Mouse (Mus musculus) right cerebral cortex, postnatal 10 days (tissue): Measurements from ENCODE around the gene Slc25a41.

Source experiments
- DNase-seq, 2 experiments: peaks; one replicate each; pipeline ENCODE4 v3.0.0; 2021; ENCODE audit warnings: low spot score in 2 of 2

The Slc25a41 gene

DNA sequence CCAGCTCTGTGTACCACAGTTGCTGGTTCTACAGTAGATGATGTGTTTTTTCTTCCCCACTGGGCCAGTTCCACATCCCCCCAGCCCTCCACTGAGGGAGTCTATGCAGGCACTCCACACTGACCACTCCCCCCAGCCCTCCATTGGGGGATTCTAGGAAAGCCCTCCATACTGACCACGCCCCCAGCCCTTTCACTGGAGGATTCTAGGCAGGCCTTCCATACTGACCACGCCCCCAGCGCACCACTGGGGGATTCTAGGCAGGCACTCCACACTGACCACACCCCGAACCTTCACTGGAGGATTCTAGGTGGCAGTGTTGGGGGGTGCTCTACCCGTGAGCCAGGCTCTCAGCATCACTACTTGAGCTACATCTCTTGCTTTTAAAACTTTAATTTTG, 6.0 kb upstream of the Slc25a41 start:
- DNase-seq = no peak

GRCm38 (mm10) chr17:57038978-57039377, 2.5 kb downstream of the Slc25a41 start:
- DNase-seq = no peak

DNA sequence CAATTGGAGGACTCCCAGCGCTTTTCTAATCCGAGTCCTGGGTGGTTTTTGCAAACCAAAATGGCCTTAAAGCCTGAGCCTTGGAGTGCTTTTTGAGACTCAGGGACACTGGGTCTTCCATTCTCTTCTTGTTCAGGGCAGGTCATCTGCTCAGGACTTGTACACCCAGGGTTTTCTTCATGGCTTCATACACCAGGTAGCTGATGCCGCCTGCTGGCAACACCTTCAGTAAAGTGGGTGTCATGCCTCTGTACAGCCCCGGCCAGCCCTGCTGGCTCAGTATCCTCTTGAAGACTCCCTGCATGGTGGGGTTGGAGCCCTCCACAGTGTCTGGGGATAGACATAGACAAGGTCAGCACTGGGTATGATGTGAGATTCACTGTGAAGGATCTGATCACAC, 8.6 kb downstream of the Slc25a41 start:
- peak in 1 of 2 experiments; percentile 61 for DNase-seq

DNA sequence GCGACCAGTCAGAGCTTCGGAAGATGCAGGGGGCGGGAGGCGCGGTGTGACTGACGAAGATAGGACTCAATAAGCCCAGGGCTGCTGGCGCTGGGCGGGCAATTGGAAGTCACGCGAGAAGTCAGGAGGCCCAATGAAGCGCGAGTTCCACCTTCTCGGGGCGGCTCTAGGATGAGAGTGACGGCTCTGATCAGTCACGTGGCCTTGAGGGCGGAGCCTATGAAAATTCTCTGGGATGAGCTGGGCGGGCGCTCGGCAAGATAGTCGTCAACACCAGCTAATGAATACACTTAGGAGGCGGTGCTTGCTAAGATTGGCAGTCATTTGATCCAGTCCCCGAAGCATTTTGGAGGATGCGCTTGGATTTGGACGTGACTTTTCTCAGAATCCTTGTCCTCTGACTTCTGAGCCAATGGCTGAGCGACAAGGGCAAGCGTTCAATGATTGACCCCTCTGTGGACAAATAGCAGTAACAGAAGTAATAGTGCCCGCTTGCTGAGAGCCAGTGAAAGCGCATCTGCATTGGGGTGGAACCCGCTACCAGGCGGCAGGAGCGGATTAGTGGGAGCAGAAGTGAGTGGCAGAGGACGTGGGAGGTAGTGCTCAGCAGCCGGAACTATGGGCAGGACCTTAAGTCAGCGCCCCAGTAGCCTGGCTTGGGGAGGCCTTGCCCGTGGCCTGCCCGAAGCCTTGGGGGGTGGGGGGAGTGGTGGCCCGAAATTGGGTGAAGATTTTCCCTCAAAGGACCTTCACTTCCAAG, 9.6 kb downstream of the Slc25a41 start:
- peak; percentile 100 for DNase-seq

GRCm38 (mm10) chr17:57030931-57031660, 10.4 kb downstream of the Slc25a41 start, which contains the start of gene Khsrp:
Gene Khsrp, minus strand, starts transcription at chr17:57031522.
- DNase-seq = peak; percentile 65 to 67

GRCm38 (mm10) chr17:57029691-57030090, 11.8 kb downstream of the Slc25a41 start:
- DNase-seq = no peak

DNA sequence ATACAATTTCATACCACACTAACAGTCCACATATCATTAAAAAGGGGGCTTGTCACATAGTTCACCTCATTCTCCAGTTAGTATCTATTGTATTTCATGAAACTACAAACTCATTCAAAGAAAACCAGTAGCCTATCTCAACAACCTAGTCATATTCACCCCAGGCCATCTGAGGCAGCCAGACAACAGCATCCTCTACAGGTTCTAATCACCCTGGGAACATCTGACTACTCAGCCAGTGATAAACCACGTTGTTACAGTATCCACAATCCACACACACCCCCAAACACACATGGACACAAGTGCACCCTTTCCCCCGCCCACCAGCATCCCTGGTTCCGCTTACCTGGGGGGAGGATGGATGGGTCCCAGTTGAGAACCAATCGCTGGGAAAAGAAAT, 14.0 kb downstream of the Slc25a41 start:
- no peak for DNase-seq

GRCm38 (mm10) chr17:57020960-57021359, 20.5 kb downstream of the Slc25a41 start:
- DNase-seq = no peak

DNA sequence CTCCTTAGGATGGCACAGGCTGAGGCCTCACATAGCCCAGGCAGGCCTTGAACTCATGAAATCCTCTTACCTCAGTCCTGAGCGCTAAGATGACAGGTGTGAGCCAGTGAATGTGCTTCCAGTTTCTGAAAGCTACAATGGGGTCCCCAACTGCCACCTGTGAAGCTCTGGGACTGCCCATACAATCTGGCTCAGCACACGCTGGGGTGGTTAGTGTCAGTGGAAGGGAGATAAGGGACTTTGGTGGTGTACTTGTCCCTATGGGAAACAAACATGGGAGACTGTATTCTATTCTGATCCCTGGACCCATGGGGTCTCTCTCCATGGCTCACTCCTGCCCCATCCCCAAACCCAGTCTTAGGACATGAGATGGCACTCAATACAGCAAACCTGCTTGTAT, 21.8 kb downstream of the Slc25a41 start:
- DNase-seq = no peak

DNA sequence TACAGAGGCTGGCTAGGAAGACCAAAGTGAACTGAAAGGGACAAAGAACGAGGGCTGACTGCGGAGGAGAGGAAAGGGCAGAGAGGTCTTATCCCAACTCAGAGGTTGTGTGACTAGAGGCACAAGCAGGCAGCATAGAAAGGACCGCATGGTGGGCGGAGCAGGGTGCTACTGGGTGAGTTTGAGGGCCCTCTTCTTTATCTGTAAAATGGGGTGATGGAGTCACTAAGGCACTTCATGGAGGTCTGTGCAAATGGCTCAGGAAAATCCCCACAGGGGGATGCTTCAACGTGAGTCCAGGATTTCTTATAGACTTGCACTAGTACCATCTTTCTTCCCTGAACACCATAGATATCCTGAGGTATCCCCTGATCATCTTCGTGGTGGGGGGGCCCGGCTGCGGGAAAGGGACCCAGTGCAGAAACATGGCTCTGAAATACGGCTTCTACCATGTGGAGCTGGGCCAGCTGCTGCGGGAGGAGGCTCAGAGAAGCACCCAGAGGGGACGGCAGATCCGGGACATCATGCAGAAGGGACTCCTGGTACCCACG, 29.1 kb downstream of the Slc25a41 start:
- no peak for DNase-seq

DNA sequence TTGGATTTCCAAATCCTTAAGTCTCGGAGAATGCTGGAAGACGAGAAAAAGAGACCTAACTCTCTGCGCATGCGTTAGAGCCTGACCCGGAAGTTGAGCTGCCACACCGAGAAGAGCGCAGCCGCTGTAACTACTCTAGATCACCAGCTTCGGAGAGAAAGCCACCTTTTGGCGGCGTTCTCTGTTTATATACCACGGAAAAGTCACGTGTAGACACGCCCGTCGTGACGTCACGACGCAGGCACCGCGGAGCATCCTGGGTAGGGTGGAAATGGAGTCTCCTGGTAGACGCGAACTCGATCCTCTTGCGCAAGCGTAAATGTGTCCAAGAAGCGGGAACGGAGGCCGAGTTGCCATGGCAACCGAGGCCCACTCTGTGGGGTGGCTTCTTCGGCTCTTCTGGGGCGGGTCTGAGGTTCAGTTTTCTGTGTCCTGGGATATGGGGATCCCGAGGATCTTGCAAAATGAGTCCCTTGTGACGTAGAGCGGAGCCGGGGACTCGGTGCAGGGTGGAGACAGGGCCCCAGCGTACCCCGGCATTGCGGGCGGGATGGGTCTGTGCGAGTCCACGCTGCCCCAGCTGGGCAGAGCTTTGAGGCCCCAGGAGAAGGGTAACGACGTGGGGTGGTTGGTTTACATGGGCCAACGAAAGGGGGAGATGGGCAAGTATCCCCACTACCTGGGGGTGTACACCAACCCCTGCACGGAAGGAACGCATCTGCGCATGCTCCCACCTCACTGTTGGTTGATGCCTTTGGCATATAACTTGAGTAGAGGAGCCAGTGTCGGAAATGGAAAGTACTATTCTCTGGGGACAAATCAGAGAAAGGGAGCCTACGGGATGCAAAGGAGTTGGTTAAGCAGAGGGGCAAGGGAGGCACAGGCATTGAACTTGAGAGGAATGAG, 30.0 kb downstream of the Slc25a41 start, which contains the start of the genes Gtf2f1 and Gm17949:
Gene Gtf2f1 (minus strand): TSS at position 53 of the 906 bp plus-strand sequence.
Gene Gm17949 (plus strand): TSS at position 234 of the 906 bp plus-strand sequence.
- DNase-seq = peak; percentile 98 to 99

DNA sequence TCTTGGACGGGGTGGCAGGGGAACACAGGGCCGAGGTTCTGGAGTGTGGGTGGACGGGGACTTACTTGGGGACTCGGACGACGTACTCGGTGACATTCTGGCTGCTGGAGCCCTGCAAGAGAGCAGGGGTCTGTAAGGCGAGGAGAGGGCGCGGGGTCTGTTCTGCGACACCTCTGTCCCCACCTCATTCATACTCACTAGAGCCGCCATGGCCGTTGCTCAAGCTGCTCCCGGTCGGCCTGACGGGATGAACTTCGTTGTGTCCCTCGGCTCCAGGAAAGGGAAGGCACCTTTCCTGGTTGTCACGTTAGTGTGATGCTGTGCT, 30.6 kb downstream of the Slc25a41 start:
- DNase-seq = no peak

DNA sequence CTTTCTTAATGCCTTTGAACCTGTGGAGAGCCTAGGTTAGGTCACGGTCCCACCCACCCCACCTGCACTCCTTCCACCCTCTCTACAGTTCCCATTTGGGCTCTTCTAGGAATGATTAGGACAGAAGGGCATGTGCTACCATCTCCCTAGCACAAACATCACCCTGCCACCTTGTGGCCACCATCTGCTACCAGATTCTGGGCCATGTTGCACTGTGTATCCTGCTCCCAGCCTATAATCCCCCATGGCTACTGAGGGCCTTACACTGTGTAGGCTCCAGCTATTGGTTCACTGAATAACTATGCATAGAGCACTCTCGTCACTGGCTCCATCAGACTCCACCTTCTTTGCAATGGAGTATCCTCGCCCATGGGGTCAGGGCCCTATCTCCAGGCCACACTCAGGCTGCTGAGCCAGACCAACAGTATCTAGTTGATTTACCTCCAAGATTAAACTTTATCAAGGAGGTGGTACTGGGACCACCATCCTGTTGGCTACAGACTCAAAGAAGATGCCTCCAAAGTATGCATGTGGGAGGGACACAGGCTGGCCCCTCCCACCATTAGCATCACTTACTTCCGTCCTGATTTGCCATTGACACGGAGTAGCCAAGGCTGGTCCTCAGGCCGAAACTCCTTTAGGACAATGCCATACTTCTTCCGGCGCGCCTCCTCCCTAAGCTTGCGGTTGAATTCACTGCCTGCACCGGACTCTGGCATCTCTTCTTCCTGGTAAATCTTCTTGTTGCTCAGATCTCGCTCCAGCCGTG, 34.1 kb downstream of the Slc25a41 start:
- DNase-seq = no peak

DNA sequence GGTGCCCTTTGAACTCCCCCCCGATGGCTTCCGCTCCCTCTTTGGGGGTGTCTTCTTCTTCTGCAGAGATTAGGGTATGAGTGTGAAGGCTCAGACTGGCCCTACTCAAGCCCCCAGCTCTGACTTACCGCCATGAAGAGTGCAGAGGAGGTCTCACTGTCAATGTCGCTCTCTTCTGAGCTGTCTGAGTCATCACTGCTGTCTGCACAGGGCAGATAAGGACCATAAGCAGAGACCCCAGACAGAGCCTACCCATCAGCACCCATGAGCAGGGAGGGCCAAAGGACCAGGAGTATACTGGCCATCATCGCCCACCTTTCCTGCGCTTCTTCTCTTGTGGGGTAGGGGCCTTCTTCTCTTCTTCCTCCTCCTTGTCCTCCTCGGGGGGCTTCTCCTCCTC, 37.5 kb downstream of the Slc25a41 start:
- no peak for DNase-seq

DNA sequence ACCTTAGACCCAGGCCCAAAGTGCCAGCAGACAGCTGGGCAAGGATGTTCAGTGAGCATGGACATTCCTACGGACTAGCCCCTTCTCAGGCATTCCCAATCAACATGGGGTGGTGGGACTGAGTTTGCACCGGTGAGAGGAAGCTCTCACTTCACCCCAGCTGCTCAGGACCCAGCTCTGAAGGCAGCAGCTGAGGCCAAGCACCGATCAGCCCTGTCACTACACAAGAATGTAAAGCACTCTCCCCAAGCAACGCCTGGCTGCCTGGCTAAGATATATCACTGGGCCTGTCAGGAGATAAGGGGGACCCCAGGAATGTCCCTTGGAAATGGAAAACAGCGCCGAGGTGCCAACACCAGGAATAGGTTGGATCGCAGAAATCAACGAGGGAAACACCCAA, 40.2 kb downstream of the Slc25a41 start:
- no peak for DNase-seq

GRCm38 (mm10) chr17:56999968-57000609, 41.4 kb downstream of the Slc25a41 start, which contains the start of gene Pspn:
Gene Pspn, minus strand, starts transcription at chr17:57000018.
- DNase-seq = no peak

DNA sequence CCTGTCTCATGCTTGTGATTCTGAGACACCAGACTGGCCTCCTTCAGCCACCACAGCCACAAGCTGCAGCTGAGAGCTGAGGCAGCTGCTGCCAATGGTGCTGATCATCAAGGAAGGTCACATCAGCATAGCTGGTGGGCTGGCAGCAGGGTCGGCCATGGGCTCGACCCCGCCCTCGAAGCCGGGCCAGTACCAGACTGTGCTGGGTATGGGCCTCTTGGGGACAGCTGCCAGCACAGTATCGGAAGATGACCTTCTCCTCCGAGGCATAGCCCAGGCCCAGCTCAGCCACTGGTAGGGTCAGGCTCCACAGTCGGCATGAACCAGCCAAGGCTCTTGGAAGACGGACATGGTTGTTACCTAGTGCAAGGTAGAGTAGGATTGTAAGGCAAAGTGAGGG, 42.0 kb downstream of the Slc25a41 start:
- DNase-seq = no peak

DNA sequence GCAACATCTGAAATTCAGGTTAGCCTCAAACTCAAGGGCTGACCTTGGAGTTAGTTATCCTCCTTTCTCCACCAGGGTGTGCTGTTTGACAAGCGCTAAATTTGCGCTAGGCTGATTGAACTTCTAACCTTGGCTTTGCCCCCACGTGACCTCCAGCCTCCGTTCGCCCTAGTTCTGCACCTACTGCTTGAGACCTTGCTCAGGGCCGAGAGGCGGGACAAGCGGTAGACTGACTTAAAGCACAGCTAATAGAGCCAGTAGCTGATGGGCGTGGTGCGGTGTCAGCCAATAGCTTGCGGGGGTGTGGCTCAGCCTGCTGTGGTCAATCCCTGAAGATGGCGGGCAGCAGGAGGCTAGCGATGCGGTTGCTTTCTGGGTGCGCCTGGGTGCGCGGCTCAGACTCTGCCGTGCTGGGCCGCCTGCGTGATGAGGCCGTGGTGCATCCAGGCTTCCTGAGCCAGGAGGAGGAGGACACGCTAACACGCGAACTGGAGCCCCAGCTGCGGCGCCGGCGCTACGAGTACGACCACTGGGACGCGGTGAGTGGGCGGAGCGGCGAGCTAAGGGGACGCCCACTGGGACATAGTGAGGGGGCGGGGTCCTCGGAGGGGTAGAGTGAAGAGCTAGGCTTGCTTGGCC, 44.3 kb downstream of the Slc25a41 start, which contains the start of gene Alkbh7:
Gene Alkbh7 (plus strand): TSS at position 311 of the 639 bp plus-strand sequence.
- peak; percentile 96 to 97 for DNase-seq

GRCm38 (mm10) chr17:56996506-56996905, 44.9 kb downstream of the Slc25a41 start:
- no peak for DNase-seq

- no peak for DNase-seq
Observed at GRCm38 (mm10) chr17:56995046-56995445, 46.4 kb downstream of the Slc25a41 start.
